Mouse (Mus musculus) lung, embryonic 14.5 days (tissue): ENCODE data around the gene Map3k1. TPM values are rescaled to one million over a fixed set of nuclear protein-coding genes. Genes with fewer than 3 reads are reported as not detected.
A peak's percentile ranks its signal among the peaks of the same experiment; 100 is the strongest.

Experiments used
- ATAC-seq: fragments of 200-750 bp; cut with Nextera tagmentation; 2 replicates; pipeline ENCODE4 v1.8.0; 2017; ENCODE audit warnings: mild to moderate bottlenecking, moderate TSS enrichment, moderate library complexity; ENCODE audit not compliant: insufficient read depth
- DNase-seq: peaks from one replicate; pipeline ENCODE4 v3.0.0-alpha.2; 2015
- H3K27ac ChIP-seq: fragments of 300-500 bp; sonication (generic); 2 replicates; pipeline ENCODE4 v1.5.1; 2014; ENCODE audit warnings: low read depth, mild to moderate bottlenecking, moderate library complexity
- H3K27me3 ChIP-seq: fragments of 300-500 bp; sonication (generic); 2 replicates; pipeline ENCODE4 v1.6.1; 2014; ENCODE audit warnings: low read length, control low read depth; ENCODE audit not compliant: insufficient read depth
- H3K36me3 ChIP-seq: fragments of 300-500 bp; sonication (generic); 2 replicates; pipeline ENCODE4 v1.6.1; 2014; ENCODE audit warnings: control low read depth; ENCODE audit not compliant: insufficient read depth
- H3K4me1 ChIP-seq: fragments of 300-500 bp; sonication (generic); 2 replicates; pipeline ENCODE4 v1.6.1; 2014; ENCODE audit warnings: antibody characterized with exemption, control low read depth; ENCODE audit not compliant: insufficient read depth
- H3K4me2 ChIP-seq: fragments of 300-500 bp; sonication (generic); 2 replicates; pipeline ENCODE4 v1.6.1; 2014; ENCODE audit warnings: mild to moderate bottlenecking
- H3K4me3 ChIP-seq: fragments of 300-500 bp; sonication (generic); 2 replicates; pipeline ENCODE4 v1.5.1; 2014; ENCODE audit warnings: low read depth, low read length
- H3K9ac ChIP-seq: fragments of 300-500 bp; sonication (generic); 2 replicates; pipeline ENCODE4 v1.6.1; 2014
- H3K9me3 ChIP-seq: fragments of 300-500 bp; sonication (generic); 2 replicates; pipeline ENCODE4 v1.6.1; 2016; ENCODE audit warnings: low read depth, low read length, control low read depth
- CTCF ChIP-seq: IDR thresholded peaks from 2 replicates; pipeline ENCODE4 v1.5.1; 2016; ENCODE audit warnings: antibody characterized with exemption, low read depth
- WGBS: fragments of 180-500 bp; shearing (Covaris S2); extraction: QIAGEN DNeasy Blood & Tissue Kit; methylation state at CpG from one replicate; pipeline ENCODE4 v1.1.7; 2014; 5-methylcytosine and 5-hydroxymethylcytosine counted together
- polyA plus RNA-seq: library from polyadenylated mRNA; unstranded; fragments of >200 nt; fragmentation: Nextera tagmentation; extraction: Ambion mirVana; gene quantifications from 2 replicates; pipeline ENCODE4 v1.2.1, GENCODE M21; 2014

Gene Map3k1
- polyA plus RNA-seq, 1 experiment from 2014 or later = 37.2 TPM

- no peaks in the 10 kb centered on the region for H3K36me3 ChIP-seq
- WGBS = 66% methylated on average over 10 of the region's 10 CpGs
- H3K4me2 ChIP-seq = no peak overlapping the region
- H3K9me3 ChIP-seq = no peaks in the 10 kb centered on the region
- DNase-seq (no peak), ATAC-seq (no peak)
- H3K4me3 ChIP-seq = no peak overlapping the region
- TF ChIP-seq CTCF = peak; percentile 45
- H3K27ac ChIP-seq = no peak overlapping the region
- H3K9ac ChIP-seq = no peak overlapping the region
- no peaks in the 10 kb centered on the region for H3K27me3 ChIP-seq
- H3K4me1 ChIP-seq = peaks cover 64% of the 10 kb centered on the region
Measured at GRCm38 (mm10) chr13:111801662-111802270, 7.0 kb downstream of the Map3k1 start.

- Histone ChIP-seq H3K4me1 (peaks cover 70% of the 10 kb centered on the region), H3K4me3 (no peak overlapping the region), H3K4me2 (no peak overlapping the region), H3K36me3 (no peaks in the 10 kb centered on the region), H3K9ac (no peak overlapping the region), H3K27ac (no peak overlapping the region), H3K27me3 (no peaks in the 10 kb centered on the region), H3K9me3 (no peaks in the 10 kb centered on the region)
- TF ChIP-seq CTCF = no peak
- 50% methylated on average over 4 of the region's 4 CpGs for WGBS
- DNase-seq = no peak
- ATAC-seq = no peak
Measured at GRCm38 (mm10) chr13:111800866-111801265, 7.9 kb downstream of the Map3k1 start.

- no peak overlapping the region for H3K9ac ChIP-seq
Measured at GRCm38 (mm10) chr13:111798044-111798443, 10.7 kb downstream of the Map3k1 start.

GRCm38 (mm10) chr13:111797021-111797420 is 11.8 kb downstream of the Map3k1 start:
- H3K27ac ChIP-seq = peak overlapping the region; percentile 60; the same call in 1 of the 2 replicates
- 11% methylated on average over 8 of the region's 8 CpGs for WGBS

More at GRCm38 (mm10) chr13:111798044-111798443, 10.7 kb downstream of the Map3k1 start:
- Histone ChIP-seq H3K4me2 (peak overlapping the region; percentile 34), H3K36me3 (0 out of 2 replicates have a peak, but pooled peaks cover 5% of the 10 kb centered on the region), H3K27me3 (no peaks in the 10 kb centered on the region), H3K9me3 (no peaks in the 10 kb centered on the region), H3K27ac (peak overlapping the region; percentile 60), H3K4me3 (no peak overlapping the region), H3K4me1 (peaks cover 45% of the 10 kb centered on the region)
- DNase-seq = no peak
- no peak for TF ChIP-seq CTCF
- 44% methylated on average over 12 of the region's 12 CpGs for WGBS
- peak; percentile 8; the same call in 1 of the 2 replicates for ATAC-seq

GRCm38 (mm10) chr13:111796191-111796920 is 12.4 kb downstream of the Map3k1 start:
- peak; percentile 54 for ATAC-seq

More at GRCm38 (mm10) chr13:111797021-111797420, 11.8 kb downstream of the Map3k1 start:
- no peak for TF ChIP-seq CTCF
- Histone ChIP-seq H3K4me2 (peak overlapping the region; percentile 34), H3K9me3 (no peaks in the 10 kb centered on the region), H3K27me3 (no peaks in the 10 kb centered on the region), H3K9ac (no peak overlapping the region), H3K4me3 (no peak overlapping the region), H3K4me1 (peaks cover 49% of the 10 kb centered on the region), H3K36me3 (0 out of 2 replicates have a peak, but pooled peaks cover 5% of the 10 kb centered on the region)
- DNase-seq (peak; percentile 85), ATAC-seq (peak; percentile 88)

GRCm38 (mm10) chr13:111792975-111793287 is 15.9 kb downstream of the Map3k1 start:
- H3K27ac ChIP-seq = no peak overlapping the region
- H3K36me3 ChIP-seq = 0 out of 2 replicates have a peak, but pooled peaks cover 5% of the 10 kb centered on the region

More at GRCm38 (mm10) chr13:111796191-111796920, 12.4 kb downstream of the Map3k1 start:
- WGBS = 19% methylated on average over 11 of the region's 11 CpGs
- Histone ChIP-seq H3K36me3 (0 out of 2 replicates have a peak, but pooled peaks cover 5% of the 10 kb centered on the region), H3K9me3 (no peaks in the 10 kb centered on the region), H3K27me3 (no peaks in the 10 kb centered on the region), H3K4me2 (peak overlapping the region; percentile 34), H3K4me3 (no peak overlapping the region), H3K27ac (peak overlapping the region; percentile 48), H3K9ac (no peak overlapping the region), H3K4me1 (peaks cover 56% of the 10 kb centered on the region)
- no peak for TF ChIP-seq CTCF
- DNase-seq = peak; percentile 72

More at GRCm38 (mm10) chr13:111792975-111793287, 15.9 kb downstream of the Map3k1 start:
- Histone ChIP-seq H3K9ac (no peak overlapping the region), H3K9me3 (no peaks in the 10 kb centered on the region), H3K4me2 (no peak overlapping the region), H3K4me1 (peaks cover 64% of the 10 kb centered on the region), H3K4me3 (no peak overlapping the region), H3K27me3 (no peaks in the 10 kb centered on the region)
- ATAC-seq (no peak), DNase-seq (no peak)
- no peak for TF ChIP-seq CTCF
- WGBS = 68% methylated on average over 14 of the region's 14 CpGs
